Mouse (Mus musculus): ENCODE measurements at regions not wholly inside any gene's neighbourhood (a gene's known extent, or its start where the extent isn't known, plus 50 kb on each side); places are given as distances from the start of the nearest gene placed in this dataset.

DNA sequence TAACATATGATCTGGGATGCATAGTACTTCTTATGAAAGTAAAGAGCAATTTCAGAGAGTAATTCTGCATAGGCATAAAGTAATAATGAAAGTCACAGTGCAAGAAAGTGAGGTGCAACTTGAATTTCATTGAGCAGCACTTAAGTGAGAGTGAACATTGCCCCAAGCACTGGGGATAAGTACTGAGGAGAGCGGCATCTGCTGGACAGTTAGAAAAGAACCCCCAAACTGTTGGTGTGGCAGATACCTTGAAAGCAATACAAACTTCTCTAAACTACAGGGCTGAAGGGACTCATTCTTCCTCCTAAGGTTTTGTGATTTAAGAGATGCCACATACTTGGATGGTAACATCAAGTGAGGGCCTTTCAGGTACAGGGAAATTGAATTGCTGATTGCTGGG is 56.4 kb upstream of the Olfr1322 start:
- Histone ChIP-seq H3K9me3 (ENCODE audit: control insufficient read depth) (no peaks in the 10 kb centered on the region), H3K9ac (ENCODE audit: low read depth, low read length) (no peak overlapping the region), H3K4me2 (replicated peaks; ENCODE audit: low read depth) (no peak overlapping the region), H3K36me3 (ENCODE audit: control insufficient read depth, insufficient read depth) (no peaks in the 10 kb centered on the region), H3K27me3 (replicated peaks; ENCODE audit: control insufficient read depth, insufficient read depth, low read length) (no peaks in the 10 kb centered on the region), H3K4me1 (replicated peaks; ENCODE audit: control insufficient read depth, insufficient read depth, low read length) (no peaks in the 10 kb centered on the region), H3K27ac (ENCODE audit: low read depth, low read length) (no peak overlapping the region), H3K4me3 (ENCODE audit: low read depth, low read length) (no peak overlapping the region)
- peak; percentile 38 for TF ChIP-seq CTCF (IDR thresholded peaks at IDR 0.05; ENCODE audit: low read depth)
- 48% methylated on average over 1 of the region's 1 CpGs for WGBS
- ATAC-seq: no peak

All from intestine, postnatal 0 days (tissue).